ENCODE assay signal across 24 mouse cellular contexts in the genomic region with DNA sequence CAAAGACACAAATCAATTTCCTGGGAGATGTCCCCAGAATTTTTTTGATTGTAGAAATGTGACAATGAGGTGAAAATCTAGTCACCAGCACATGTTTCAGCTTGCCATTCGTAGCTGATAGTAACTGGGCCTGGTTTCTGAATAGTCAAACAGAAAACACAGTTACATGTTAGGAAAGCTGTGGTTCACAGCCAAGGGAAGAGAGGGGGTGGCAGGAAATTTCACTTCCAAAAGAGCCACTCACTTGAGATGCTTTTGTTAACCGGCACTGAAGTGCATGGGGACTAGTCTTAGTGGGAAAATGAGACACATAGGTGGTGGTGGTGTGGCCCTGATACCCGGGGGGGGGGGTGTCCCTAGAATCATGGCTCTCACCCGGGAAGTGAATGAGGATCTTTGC. TPM values are rescaled to one million over a fixed set of nuclear protein-coding genes. Genes with fewer than 3 reads are reported as not detected.
DNase-seq lines count a peak whose midpoint lies in the region; ATAC-seq and TF ChIP-seq lines count a peak whose summit lies in the region.
"Had no signal": no experiment of that assay in that cellular context is flagged by ENCODE, and none has a peak within 500 bp of the region (broad histone marks: within the 10 kb centered on the region; RNA-seq: fewer than 3 reads in every experiment).

No protein-coding gene starts in this region.

- H3K4me1 ChIP-seq in CH12.LX (ENCODE audit: control insufficient read depth in 1 of 2, insufficient read depth in 2 of 2) = 0 out of 4 replicates have a peak, but pooled peaks cover 0 to 4% of the 10 kb centered on the region in 2 experiments
- H3K4me1 ChIP-seq in embryonic fibroblast, embryonic 13.5 days (ENCODE audit: control insufficient read depth, insufficient read depth, low read length) = peaks cover 12% of the 10 kb centered on the region; the same call in 1 of the 2 replicates
- no peaks in the 10 kb centered on the region for H3K4me1 ChIP-seq in forebrain, embryonic 11.5 days (replicated peaks; ENCODE audit: control insufficient read depth, insufficient read depth, low read length)
- H3K4me1 ChIP-seq: embryonic facial prominence, embryonic 10.5 days; embryonic facial prominence, embryonic 12.5 days; forebrain, embryonic 12.5 days had no signal

- H3K36me3 ChIP-seq in CH12.LX (replicated peaks in 1 of 2; ENCODE audit: control insufficient read depth in 1 of 2, insufficient read depth in 1 of 2, low read length in 1 of 2) = no peaks in the 10 kb centered on the region
- no peaks in the 10 kb centered on the region for H3K36me3 ChIP-seq in forebrain, embryonic 11.5 days (ENCODE audit: control insufficient read depth, insufficient read depth, low read length)
- H3K36me3 ChIP-seq: embryonic facial prominence, embryonic 10.5 days; embryonic facial prominence, embryonic 12.5 days; forebrain, embryonic 12.5 days had no signal

- peaks cover 36% of the 10 kb centered on the region for H3K9me3 ChIP-seq in CH12.LX (replicated peaks; ENCODE audit: low read length)
- H3K9me3 ChIP-seq in forebrain, embryonic 11.5 days (ENCODE audit: control insufficient read depth, low read length) = no peaks in the 10 kb centered on the region
- H3K9me3 ChIP-seq: embryonic facial prominence, embryonic 10.5 days; embryonic facial prominence, embryonic 12.5 days; forebrain, embryonic 12.5 days had no signal

- TF ChIP-seq POLR2A in CH12.LX (IDR thresholded peaks at IDR 0.05; ENCODE audit: low read depth, low read length) = no peak
- TF ChIP-seq POLR2A in embryonic fibroblast, embryonic 13.5 days (IDR thresholded peaks at IDR 0.05; ENCODE audit: low read depth, low read length) = no peak

- H3K9ac ChIP-seq in CH12.LX (ENCODE audit: insufficient read depth, low read depth) = no peak overlapping the region
- H3K9ac ChIP-seq in forebrain, embryonic 11.5 days (ENCODE audit: low read length) = no peak overlapping the region
- H3K9ac ChIP-seq: embryonic facial prominence, embryonic 12.5 days; forebrain, embryonic 12.5 days had no signal

- no peak overlapping the region for H3K4me3 ChIP-seq in CH12.LX (replicated peaks in 1 of 3; ENCODE audit: low read depth in 2 of 3, low read length in 2 of 3, poor library complexity in 1 of 3)
- H3K4me3 ChIP-seq in embryonic fibroblast, embryonic 13.5 days (ENCODE audit: insufficient read depth, low read length) = no peak overlapping the region
- H3K4me3 ChIP-seq in forebrain, embryonic 11.5 days (ENCODE audit: low read depth, low read length) = no peak overlapping the region
- H3K4me3 ChIP-seq: embryonic facial prominence, embryonic 10.5 days; embryonic facial prominence, embryonic 12.5 days; erythroblast, embryonic 14.5 days; forebrain, embryonic 12.5 days had no signal

- dilution Hi-C loops in CH12.LX (cut with MboI; ENCODE audit: extremely low pct_ligation_motif_present, extremely low pct_unique_long_range_greater_than_20kb, low sequenced_read_pairs) = no loop called here

- no peak overlapping the region for H3K4me2 ChIP-seq in CH12.LX (ENCODE audit: insufficient read depth, low read depth, poor library complexity, severe bottlenecking)
- no peak overlapping the region for H3K4me2 ChIP-seq in forebrain, embryonic 11.5 days (ENCODE audit: low read depth, low read length, severe bottlenecking)
- H3K4me2 ChIP-seq: embryonic facial prominence, embryonic 12.5 days; forebrain, embryonic 12.5 days had no signal

- peak; percentile 66; the same call in 1 of the 2 replicates for ATAC-seq in frontal cortex, adult (ENCODE audit: low TSS enrichment)
- ATAC-seq in forebrain, embryonic 11.5 days (replicated peaks; ENCODE audit: low FRiP score) = no peak
- ATAC-seq: CD4-positive, CD25-positive, alpha-beta regulatory T cell, adult 4 months; forebrain, embryonic 14.5 days; forebrain, embryonic 16.5 days had no signal

- H3K27ac ChIP-seq in CH12.LX (ENCODE audit: insufficient read depth, low read depth) = no peak overlapping the region
- peak overlapping the region; percentile 12 for H3K27ac ChIP-seq in embryonic fibroblast, embryonic 13.5 days (ENCODE audit: insufficient read depth, low read length)
- H3K27ac ChIP-seq in forebrain, embryonic 11.5 days (ENCODE audit: low read depth, low read length) = no peak overlapping the region
- H3K27ac ChIP-seq: embryonic facial prominence, embryonic 10.5 days; embryonic facial prominence, embryonic 12.5 days; forebrain, embryonic 12.5 days had no signal

- no peak for DNase-seq in frontal cortex, postnatal 10 days (ENCODE audit: low spot score in 2 of 2)
- DNase-seq in CH12.LX (ENCODE audit: extremely low read depth) = no peak
- no peak for DNase-seq in forebrain, embryonic 11.5 days (ENCODE audit: low spot score)
- DNase-seq: adrenal gland, adult 2 months; adrenal gland, postnatal 10 days; adrenal gland, postnatal 25 days; B cell, adult 2 months; cerebellum, adult 11-12 months; cerebellum, adult 2 months; cerebellum, adult 9-10 months; cerebellum, postnatal 10 days; cerebellum, postnatal 25 days had no signal

- TF ChIP-seq EP300 in CH12.LX (IDR thresholded peaks at IDR 0.05; ENCODE audit: low read length) = no peak

- WGBS in forebrain, embryonic 11.5 days = 74% methylated on average over 4 of the region's 4 CpGs

- no peak for TF ChIP-seq CTCF in CH12.LX (conservative IDR thresholded peaks at IDR 0.05 in 1 of 2, IDR thresholded peaks at IDR 0.05 in 1 of 2; ENCODE audit: low read depth in 2 of 2, low read length in 2 of 2)
- TF ChIP-seq CTCF in embryonic fibroblast, embryonic 13.5 days (IDR thresholded peaks at IDR 0.05; ENCODE audit: borderline replicate concordance, insufficient read depth, low read length) = no peak

- H3K79me2 ChIP-seq in CH12.LX (replicated peaks; ENCODE audit: control insufficient read depth, extremely low read depth, insufficient read depth, poor library complexity, severe bottlenecking) = no peaks in the 10 kb centered on the region

- H3K27me3 ChIP-seq in CH12.LX (replicated peaks) = no peaks in the 10 kb centered on the region
- no peaks in the 10 kb centered on the region for H3K27me3 ChIP-seq in forebrain, embryonic 11.5 days (ENCODE audit: control insufficient read depth, insufficient read depth, low read length)
- H3K27me3 ChIP-seq: embryonic facial prominence, embryonic 12.5 days; forebrain, embryonic 12.5 days had no signal

- in situ Hi-C loops in CH12.LX (cut with MboI; ENCODE audit: low pct_ligation_motif_present, low pct_unique_long_range_greater_than_20kb, low sequenced_read_pairs) = no loop called here

- TF ChIP-seq RAD21 in CH12.LX (IDR thresholded peaks at IDR 0.05; ENCODE audit: low read depth, low read length) = no peak

TF ChIP-seq in CH12.LX, 34 proteins besides CTCF, POLR2A, EP300 and RAD21:
- TF ChIP-seq SMC3 (IDR thresholded peaks at IDR 0.05; ENCODE audit: low read depth, low read length) = no peak
- peak; percentile 25; the same call in 1 of the 2 replicates for TF ChIP-seq IRF4 (IDR thresholded peaks at IDR 0.05; ENCODE audit: low read depth, low read length)

RNA-seq across cellular contexts. Expression of gene Glrp1, which starts 33.7 kb away (rescaled TPM):
- total RNA-seq in CH12.LX (2012; rRNA removed) = 4.0 and 9.3 TPM in 2 replicates
- 6.1 and 6.3 TPM in 2 replicates for total RNA-seq in CH12.LX (2014; rRNA removed)
- polyA plus RNA-seq in CH12.LX (2012; ENCODE audit: insufficient read length, low read depth) = 9.1 and 11.7 TPM in 2 replicates
- 0.33 TPM in 1 of 2 replicates, not detected in the other for polyA plus RNA-seq in embryonic fibroblast, embryonic 13.5 days (2011; ENCODE audit: insufficient read length, low read depth, missing spikeins)
- polyA plus RNA-seq in forebrain, embryonic 11.5 days (2014; fragmentation: Nextera tagmentation; extraction: Ambion mirVana) = not detected in 2 replicates
- total RNA-seq: adrenal gland, adult 2 months; adrenal gland, postnatal 10 days; adrenal gland, postnatal 25 days; adrenal gland, postnatal 4 days; MEL had no signal
- polyA plus RNA-seq: adrenal gland, adult 2 months; CD4-positive, CD25-positive, alpha-beta regulatory T cell, adult 4 months; embryonic facial prominence, embryonic 12.5 days; embryonic facial prominence, embryonic 14.5 days; erythroblast, embryonic 14.5 days; forebrain, embryonic 12.5 days; forebrain, embryonic 14.5 days; forebrain, embryonic 16.5 days had no signal
